Comparison of ENCODE assay signal across 11 mouse cellular contexts in genomic region chr9:67886981-67887720, GRCm38 (mm10). TPM values are rescaled to one million over a fixed set of nuclear protein-coding genes. Genes with fewer than 3 reads are reported as not detected.
DNase-seq lines count a peak whose midpoint lies in the region; ATAC-seq and TF ChIP-seq lines count a peak whose summit lies in the region.
"Had no signal": no experiment of that assay in that cellular context is flagged by ENCODE, and none has a peak within 500 bp of the region (broad histone marks: within the 10 kb centered on the region; RNA-seq: fewer than 3 reads in every experiment).

No protein-coding gene starts in this region.

- H3K9me3 ChIP-seq in kidney, embryonic 16.5 days (ENCODE audit: low read length): no peaks in the 10 kb centered on the region
- H3K9me3 ChIP-seq in ES-E14 (ENCODE audit: control insufficient read depth, insufficient read depth, low read depth, low read length): no peaks in the 10 kb centered on the region
- H3K9me3 ChIP-seq in lung, postnatal 0 days (ENCODE audit: low read length): no peaks in the 10 kb centered on the region
- H3K9me3 ChIP-seq in hindbrain, embryonic 11.5 days (ENCODE audit: control insufficient read depth, low read length): no peaks in the 10 kb centered on the region
- H3K9me3 ChIP-seq: limb, embryonic 12.5 days had no signal

- TF ChIP-seq EP300 in lung, postnatal 0 days (IDR thresholded peaks at IDR 0.05): no peak

- no peak for TF ChIP-seq CTCF in kidney, adult 2 months (conservative IDR thresholded peaks at IDR 0.05; ENCODE audit: insufficient read depth, insufficient read length, low read depth, low read length)
- no peak for TF ChIP-seq CTCF in lung, postnatal 0 days (IDR thresholded peaks at IDR 0.05)

- no peak for TF ChIP-seq POLR2A in kidney, adult 2 months (IDR thresholded peaks at IDR 0.05; ENCODE audit: low read depth, low read length)

- H3K4me1 ChIP-seq in kidney, adult 2 months (ENCODE audit: control insufficient read depth, insufficient read depth, low read length): no peaks in the 10 kb centered on the region
- H3K4me1 ChIP-seq in kidney, embryonic 16.5 days (ENCODE audit: insufficient read depth, low read length): no peaks in the 10 kb centered on the region
- peaks cover 0 to 3% of the 10 kb centered on the region in 2 experiments; a peak in 1 of 4 replicates for H3K4me1 ChIP-seq in ES-E14 (ENCODE audit: control insufficient read depth in 2 of 2, insufficient read depth in 2 of 2, low read length in 2 of 2, poor library complexity in 1 of 2)
- no peaks in the 10 kb centered on the region for H3K4me1 ChIP-seq in lung, postnatal 0 days (ENCODE audit: insufficient read depth, low read depth, low read length)
- no peaks in the 10 kb centered on the region for H3K4me1 ChIP-seq in hindbrain, embryonic 11.5 days (replicated peaks; ENCODE audit: control insufficient read depth, insufficient read depth, low read length)
- H3K4me1 ChIP-seq: limb, embryonic 12.5 days had no signal

- H3K27ac ChIP-seq in kidney, adult 2 months (ENCODE audit: insufficient read depth, low read depth, low read length): no peak overlapping the region
- no peak overlapping the region for H3K27ac ChIP-seq in kidney, embryonic 16.5 days (ENCODE audit: low read length)
- no peak overlapping the region for H3K27ac ChIP-seq in ES-E14 (ENCODE audit: insufficient read depth, low read depth, low read length, poor library complexity, severe bottlenecking)
- H3K27ac ChIP-seq in lung, postnatal 0 days (ENCODE audit: low read length): no peak overlapping the region
- no peak overlapping the region for H3K27ac ChIP-seq in hindbrain, embryonic 11.5 days (ENCODE audit: low read depth, low read length)
- H3K27ac ChIP-seq: limb, embryonic 12.5 days had no signal

- no peak for ATAC-seq in kidney, embryonic 16.5 days (ENCODE audit: low FRiP score, low TSS enrichment)
- ATAC-seq in lung, postnatal 0 days: peak; percentile 37; the same call in 1 of the 2 replicates
- ATAC-seq in inflammation-experienced regulatory T-cells, adult 6 months: no peak
- ATAC-seq in hindbrain, embryonic 11.5 days (ENCODE audit: low FRiP score): no peak
- ATAC-seq in megakaryocyte-erythroid progenitor cell, adult 5-6 weeks (replicated peaks; ENCODE audit: low FRiP score, low TSS enrichment, poor library complexity, severe bottlenecking): no peak

- H3K27me3 ChIP-seq in kidney, adult 2 months (replicated peaks; ENCODE audit: control insufficient read depth, insufficient read depth, low read length): no peaks in the 10 kb centered on the region
- no peaks in the 10 kb centered on the region for H3K27me3 ChIP-seq in kidney, embryonic 16.5 days (ENCODE audit: insufficient read depth, low read length)
- H3K27me3 ChIP-seq in lung, postnatal 0 days (replicated peaks; ENCODE audit: insufficient read depth, low read length): no peaks in the 10 kb centered on the region
- H3K27me3 ChIP-seq in hindbrain, embryonic 11.5 days (ENCODE audit: control insufficient read depth, insufficient read depth, low read length): no peaks in the 10 kb centered on the region
- H3K27me3 ChIP-seq: limb, embryonic 12.5 days had no signal

- in situ Hi-C loops in ES-E14 (cut with MboI; ENCODE audit: low sequenced_read_pairs in 2 of 2, unreplicated experiment in 2 of 2): no loop called here

- H3K4me2 ChIP-seq in kidney, embryonic 16.5 days (replicated peaks; ENCODE audit: low read depth, low read length): no peak overlapping the region
- no peak overlapping the region for H3K4me2 ChIP-seq in lung, postnatal 0 days (replicated peaks; ENCODE audit: low read depth, low read length)
- no peak overlapping the region for H3K4me2 ChIP-seq in hindbrain, embryonic 11.5 days (replicated peaks; ENCODE audit: low read depth, low read length)
- H3K4me2 ChIP-seq: limb, embryonic 12.5 days had no signal

- no peak overlapping the region for H3K9ac ChIP-seq in kidney, embryonic 16.5 days (replicated peaks; ENCODE audit: low read length)
- no peak overlapping the region for H3K9ac ChIP-seq in ES-E14 (ENCODE audit: insufficient read depth, low read depth, low read length, poor library complexity, severe bottlenecking)
- H3K9ac ChIP-seq in lung, postnatal 0 days (replicated peaks; ENCODE audit: low read depth): no peak overlapping the region
- H3K9ac ChIP-seq in hindbrain, embryonic 11.5 days (ENCODE audit: low read depth, low read length): no peak overlapping the region
- H3K9ac ChIP-seq: limb, embryonic 12.5 days had no signal

- 84% methylated on average over 4 of the region's 4 CpGs for WGBS in kidney, adult 2 months
- WGBS in kidney, embryonic 16.5 days: 91% methylated on average over 4 of the region's 4 CpGs
- 83% methylated on average over 4 of the region's 4 CpGs for WGBS in lung, postnatal 0 days
- 79% methylated on average over 4 of the region's 4 CpGs for WGBS in hindbrain, embryonic 11.5 days

- H3K4me3 ChIP-seq in kidney, adult 2 months (ENCODE audit: insufficient read depth, low read depth, low read length): no peak overlapping the region
- no peak overlapping the region for H3K4me3 ChIP-seq in kidney, embryonic 16.5 days (ENCODE audit: low read length)
- H3K4me3 ChIP-seq in ES-E14 (ENCODE audit: insufficient read depth in 1 of 2, low read depth in 1 of 2, low read length in 2 of 2, poor library complexity in 1 of 2, severe bottlenecking in 1 of 2): no peak overlapping the region
- H3K4me3 ChIP-seq in lung, postnatal 0 days (ENCODE audit: low read depth, low read length): no peak overlapping the region
- H3K4me3 ChIP-seq in hindbrain, embryonic 11.5 days (ENCODE audit: low read depth, low read length): no peak overlapping the region
- H3K4me3 ChIP-seq: limb, embryonic 12.5 days had no signal

- peak; percentile 43 for DNase-seq in kidney, adult 2 months
- DNase-seq in ES-E14 (ENCODE audit: low read depth, low spot score): peak; percentile 47
- DNase-seq in gastrocnemius, postnatal 10 days: peak; percentile 39
- peak; percentile 54 for DNase-seq in lung, postnatal 0 days (ENCODE audit: low spot score)
- DNase-seq in hindbrain, embryonic 11.5 days (ENCODE audit: low spot score): no peak

- peaks cover 3% of the 10 kb centered on the region for H3K36me3 ChIP-seq in kidney, adult 2 months (ENCODE audit: control insufficient read depth, insufficient read depth, low read length)
- peaks cover 10% of the 10 kb centered on the region for H3K36me3 ChIP-seq in kidney, embryonic 16.5 days (ENCODE audit: insufficient read depth, low read length)
- peaks cover 6% of the 10 kb centered on the region for H3K36me3 ChIP-seq in ES-E14 (ENCODE audit: control insufficient read depth, insufficient read depth, low read length, poor library complexity, severe bottlenecking)
- H3K36me3 ChIP-seq in lung, postnatal 0 days (ENCODE audit: insufficient read depth, low read length): peaks cover 24% of the 10 kb centered on the region
- H3K36me3 ChIP-seq in hindbrain, embryonic 11.5 days (ENCODE audit: control insufficient read depth, insufficient read depth, low read length): no peaks in the 10 kb centered on the region

TF ChIP-seq in ES-E14, 5 proteins besides CTCF, POLR2A, EP300 and RAD21:
- TF ChIP-seq ZC3H11A (IDR thresholded peaks at IDR 0.05; ENCODE audit: borderline replicate concordance, low read depth, low read length) (no peak), HCFC1 (IDR thresholded peaks at IDR 0.05; ENCODE audit: borderline replicate concordance, insufficient read depth, low read length) (no peak), CHD2 (IDR thresholded peaks at IDR 0.05; ENCODE audit: low read depth, low read length) (no peak), ZNF384 (IDR thresholded peaks at IDR 0.05; ENCODE audit: low read depth, low read length) (no peak), MAFK (IDR thresholded peaks at IDR 0.05; ENCODE audit: insufficient read depth, low read depth, low read length) (no peak)

RNA-seq across cellular contexts. Expression of gene Vps13c, which starts 47.0 kb away (rescaled TPM):
- 4.4 and 5.0 TPM in 2 replicates for polyA plus RNA-seq in kidney, adult 2 months (2012; rRNA removed)
- 3.2 and 4.6 TPM in 2 replicates for polyA plus RNA-seq in kidney, embryonic 16.5 days (2015; fragmentation: Nextera tagmentation; extraction: Ambion mirVana)
- total RNA-seq in ES-E14 (2012; rRNA removed): 27.3 and 38.5 TPM in 2 replicates
- total RNA-seq in gastrocnemius, postnatal 10 days (2021): 10 to 100 TPM; 26.0 to 26.5 TPM
- polyA plus RNA-seq in lung, postnatal 0 days (2015; fragmentation: Nextera tagmentation; extraction: Ambion mirVana): 6.9 and 8.9 TPM in 2 replicates
- 10 to 100 TPM; 15.4 to 24.0 (median 19.5) TPM for polyA plus RNA-seq in inflammation-experienced regulatory T-cells, adult 6 months (2017; shearing (Covaris generic))
- 8.8 and 14.7 TPM in 2 replicates for polyA plus RNA-seq in hindbrain, embryonic 11.5 days (2014; fragmentation: Nextera tagmentation; extraction: Ambion mirVana)
- total RNA-seq in megakaryocyte-erythroid progenitor cell, adult 5-6 weeks (2014; fragmentation: Nextera tagmentation): 34.5 and 39.3 TPM in 2 replicates
- 20.8 and 33.5 TPM in 2 replicates for total RNA-seq in megakaryocyte-erythroid progenitor cell, adult 5-6 weeks (2017)

RNA-seq across cellular contexts. Expression of gene C2cd4a, which starts 55.0 kb away (rescaled TPM):
- 0.33 and 0.41 TPM in 2 replicates for polyA plus RNA-seq in kidney, adult 2 months (2012; rRNA removed)
- polyA plus RNA-seq in kidney, embryonic 16.5 days (2015; fragmentation: Nextera tagmentation; extraction: Ambion mirVana): 0.44 and 0.54 TPM in 2 replicates
- not detected in 2 replicates for total RNA-seq in ES-E14 (2012; rRNA removed)
- total RNA-seq in gastrocnemius, postnatal 10 days (2021): under 1 TPM; 0.16 to 0.18 TPM
- 0.47 and 0.54 TPM in 2 replicates for polyA plus RNA-seq in lung, postnatal 0 days (2015; fragmentation: Nextera tagmentation; extraction: Ambion mirVana)
- not detected for polyA plus RNA-seq in inflammation-experienced regulatory T-cells, adult 6 months (2017; shearing (Covaris generic))
- not detected in 2 replicates for polyA plus RNA-seq in hindbrain, embryonic 11.5 days (2014; fragmentation: Nextera tagmentation; extraction: Ambion mirVana)
- total RNA-seq in megakaryocyte-erythroid progenitor cell, adult 5-6 weeks (2014; fragmentation: Nextera tagmentation): not detected in 2 replicates
- not detected in 2 replicates for total RNA-seq in megakaryocyte-erythroid progenitor cell, adult 5-6 weeks (2017)
- total RNA-seq: hematopoietic stem cell, adult 5-6 weeks; megakaryocyte, adult 5-6 weeks had no signal
